Mouse (Mus musculus) midbrain, postnatal 0 days (tissue): ENCODE measurements around the gene Sesn3. TPM values are rescaled to one million over a fixed set of nuclear protein-coding genes. Genes with fewer than 3 reads are reported as not detected.

Source experiments
- ATAC-seq: fragments of 200-750 bp; cut with Nextera tagmentation; 2 replicates; pipeline ENCODE4 v1.8.0; 2017; ENCODE audit warnings: moderate number of reproducible peaks, mild to moderate bottlenecking, moderate TSS enrichment, moderate library complexity; ENCODE audit not compliant: low FRiP score
- DNase-seq: peaks from one replicate; pipeline ENCODE4 v3.0.0-alpha.2; 2015; ENCODE audit warnings: low spot score
- H3K27ac ChIP-seq: fragments of 300-500 bp; sonication (generic); 2 replicates; pipeline ENCODE4 v1.5.1; 2014; ENCODE audit warnings: low read depth, mild to moderate bottlenecking, low read length, mixed read lengths
- H3K27me3 ChIP-seq: fragments of 300-500 bp; sonication (generic); 2 replicates; pipeline ENCODE4 v1.6.1; 2014; ENCODE audit warnings: low read length, control low read depth, mixed read lengths; ENCODE audit not compliant: insufficient read depth
- H3K36me3 ChIP-seq: fragments of 300-500 bp; sonication (generic); 2 replicates; pipeline ENCODE4 v1.6.1; 2014; ENCODE audit warnings: low read length, control low read depth, mixed read lengths; ENCODE audit not compliant: insufficient read depth
- H3K4me1 ChIP-seq: fragments of 300-500 bp; sonication (generic); 2 replicates; pipeline ENCODE4 v1.6.1; 2014; ENCODE audit warnings: mild to moderate bottlenecking, control low read depth, antibody characterized with exemption, low read length, mixed read lengths; ENCODE audit not compliant: insufficient read depth
- H3K4me2 ChIP-seq: fragments of 300-500 bp; sonication (generic); 2 replicates; pipeline ENCODE4 v1.6.1; 2014; ENCODE audit warnings: low read depth, mild to moderate bottlenecking, low read length, mixed read lengths; ENCODE audit not compliant: poor library complexity, severe bottlenecking
- H3K4me3 ChIP-seq: fragments of 300-500 bp; sonication (generic); 2 replicates; pipeline ENCODE4 v1.5.1; 2014; ENCODE audit warnings: low read depth, mild to moderate bottlenecking, low read length, moderate library complexity
- H3K9ac ChIP-seq: fragments of 300-500 bp; sonication (generic); replicated peaks from 2 replicates; pipeline ENCODE4 v1.6.1; 2014; ENCODE audit warnings: mild to moderate bottlenecking, low read length, moderate library complexity, mixed read lengths; ENCODE audit not compliant: poor library complexity, severe bottlenecking
- H3K9me3 ChIP-seq: fragments of 300-500 bp; sonication (generic); 2 replicates; pipeline ENCODE4 v1.6.1; 2016; ENCODE audit warnings: low read length, control low read depth
- CTCF ChIP-seq: IDR thresholded peaks from 2 replicates; pipeline ENCODE4 v1.5.1; 2016; ENCODE audit warnings: antibody characterized with exemption, mild to moderate bottlenecking
- WGBS: fragments of 180-500 bp; shearing (Covaris S2); extraction: QIAGEN DNeasy Blood & Tissue Kit; methylation state at CpG from one replicate; pipeline ENCODE4 v1.1.7; 2014; 5-methylcytosine and 5-hydroxymethylcytosine counted together
- polyA plus RNA-seq: library from polyadenylated mRNA; unstranded; fragments of >200 nt; fragmentation: Nextera tagmentation; extraction: Ambion mirVana; gene quantifications from 2 replicates; pipeline ENCODE4 v1.2.1, GENCODE M21; 2015
- total RNA-seq: library from RNA; depleted of rRNA; stranded (reverse); fragments of >200 nt; gene quantifications from 2 replicates; pipeline ENCODE4 v1.2.3, GENCODE M21; 2014

Sesn3 gene
- total and polyA plus RNA-seq, 2 experiments from 2014 or later = 22.9 to 59.2 TPM

GRCm38 (mm10) chr9:14244528-14244927, 30.3 kb upstream of the Sesn3 start:
- Histone ChIP-seq H3K4me2 (no peak overlapping the region), H3K36me3 (no peaks in the 10 kb centered on the region), H3K27ac (peak overlapping the region; percentile 38), H3K9me3 (no peaks in the 10 kb centered on the region), H3K4me3 (no peak overlapping the region), H3K27me3 (no peaks in the 10 kb centered on the region), H3K4me1 (peaks cover 7% of the 10 kb centered on the region), H3K9ac (no peak overlapping the region)
- no peak for DNase-seq
- no peak for TF ChIP-seq CTCF
- 34% methylated on average over 9 of the region's 9 CpGs for WGBS
- no peak for ATAC-seq

GRCm38 (mm10) chr9:14245013-14245586, 29.8 kb upstream of the Sesn3 start:
- 26% methylated on average over 7 of the region's 7 CpGs for WGBS
- Histone ChIP-seq H3K27ac (peak overlapping the region; percentile 38; the same call in 1 of the 2 replicates), H3K4me3 (no peak overlapping the region)

GRCm38 (mm10) chr9:14246016-14246799, 28.7 kb upstream of the Sesn3 start:
- DNase-seq = peak; percentile 81
- Histone ChIP-seq H3K9me3 (no peaks in the 10 kb centered on the region), H3K9ac (no peak overlapping the region), H3K4me3 (no peak overlapping the region), H3K27ac (0 out of 2 replicates have a peak overlapping the region, but pooled peaks have one; percentile 47), H3K36me3 (no peaks in the 10 kb centered on the region), H3K4me2 (no peak overlapping the region), H3K4me1 (peaks cover 7% of the 10 kb centered on the region), H3K27me3 (no peaks in the 10 kb centered on the region)
- WGBS = 29% methylated on average over 11 of the region's 11 CpGs
- peak; percentile 76 for ATAC-seq
- no peak for TF ChIP-seq CTCF

More at GRCm38 (mm10) chr9:14245013-14245586, 29.8 kb upstream of the Sesn3 start:
- no peaks in the 10 kb centered on the region for H3K27me3 ChIP-seq
- H3K9me3 ChIP-seq = no peaks in the 10 kb centered on the region
- TF ChIP-seq CTCF = no peak
- no peak overlapping the region for H3K4me2 ChIP-seq
- DNase-seq (peak; percentile 45), ATAC-seq (peak; percentile 50; the same call in 1 of the 2 replicates)
- H3K36me3 ChIP-seq = no peaks in the 10 kb centered on the region
- H3K4me1 ChIP-seq = peaks cover 7% of the 10 kb centered on the region
- no peak overlapping the region for H3K9ac ChIP-seq

GRCm38 (mm10) chr9:14247480-14248208, 27.2 kb upstream of the Sesn3 start:
- H3K4me2 ChIP-seq = no peak overlapping the region
- H3K4me1 ChIP-seq = peaks cover 7% of the 10 kb centered on the region
- H3K27me3 ChIP-seq = no peaks in the 10 kb centered on the region
- WGBS = 68% methylated on average over 12 of the region's 12 CpGs
- H3K9me3 ChIP-seq = no peaks in the 10 kb centered on the region
- H3K36me3 ChIP-seq = no peaks in the 10 kb centered on the region
- H3K4me3 ChIP-seq = no peak overlapping the region
- H3K9ac ChIP-seq = no peak overlapping the region
- DNase-seq (no peak), ATAC-seq (no peak)
- TF ChIP-seq CTCF = no peak
- H3K27ac ChIP-seq = 0 out of 2 replicates have a peak overlapping the region, but pooled peaks have one; percentile 48

GRCm38 (mm10) chr9:14248209-14248596, 26.7 kb upstream of the Sesn3 start:
- H3K4me1 ChIP-seq = peaks cover 7% of the 10 kb centered on the region
- no peak for TF ChIP-seq CTCF
- no peaks in the 10 kb centered on the region for H3K9me3 ChIP-seq
- no peaks in the 10 kb centered on the region for H3K36me3 ChIP-seq
- no peak overlapping the region for H3K9ac ChIP-seq
- no peak for ATAC-seq
- H3K27me3 ChIP-seq = no peaks in the 10 kb centered on the region
- no peak for DNase-seq
- H3K4me3 ChIP-seq = no peak overlapping the region
- H3K4me2 ChIP-seq = no peak overlapping the region
- 0 out of 2 replicates have a peak overlapping the region, but pooled peaks have one; percentile 48 for H3K27ac ChIP-seq
- WGBS = 89% methylated on average over 3 of the region's 3 CpGs
